Mouse (Mus musculus): ENCODE measurements around the gene Olfr497. TPM values are rescaled to one million over a fixed set of nuclear protein-coding genes. Genes with fewer than 3 reads are reported as not detected.

The Olfr497 gene
- polyA plus RNA-seq (2012; rRNA removed; ENCODE audit: low replicate concordance) = not detected in 2 replicates

GRCm38 (mm10) chr7:108420121-108420520, at the start of gene Olfr497:
Gene Olfr497, plus strand, starts transcription at chr7:108420421.

GRCm38 (mm10) chr7:108392867-108393266, 27.4 kb upstream of the Olfr497 start, which contains the start of gene Olfr495:
Gene Olfr495, plus strand, starts transcription at chr7:108393167.

GRCm38 (mm10) chr7:108465026-108465425, 44.8 kb downstream of the Olfr497 start, which contains the start of gene Olfr498:
Gene Olfr498, plus strand, starts transcription at chr7:108465326.

Other genes with a start within 250 kb of the Olfr497 start
- gene Olfr486, start 247.7 kb upstream of the Olfr497 start, polyA plus RNA-seq (2012; rRNA removed; ENCODE audit: low replicate concordance) = not detected in 2 replicates
- gene Olfr487, start 205.8 kb upstream of the Olfr497 start, polyA plus RNA-seq (2012; rRNA removed; ENCODE audit: low replicate concordance) = not detected in 2 replicates
- not detected in 2 replicates for gene Olfr488, start 162.1 kb upstream of the Olfr497 start, polyA plus RNA-seq (2012; rRNA removed; ENCODE audit: low replicate concordance)
- not detected in 2 replicates for gene Olfr490, start 131.5 kb upstream of the Olfr497 start, polyA plus RNA-seq (2012; rRNA removed; ENCODE audit: low replicate concordance)
- gene Olfr491, start 107.0 kb upstream of the Olfr497 start, polyA plus RNA-seq (2012; rRNA removed; ENCODE audit: low replicate concordance) = not detected in 2 replicates
- gene Olfr492, start 96.7 kb upstream of the Olfr497 start, polyA plus RNA-seq (2012; rRNA removed; ENCODE audit: low replicate concordance) = not detected in 2 replicates
- gene Olfr493, start 73.4 kb upstream of the Olfr497 start, polyA plus RNA-seq (2012; rRNA removed; ENCODE audit: low replicate concordance) = not detected in 2 replicates
- gene Olfr494, start 55.1 kb upstream of the Olfr497 start, polyA plus RNA-seq (2012; rRNA removed; ENCODE audit: low replicate concordance) = not detected in 2 replicates
- gene Olfr495, start 27.3 kb upstream of the Olfr497 start, polyA plus RNA-seq (2012; rRNA removed; ENCODE audit: low replicate concordance) = not detected in 2 replicates
- not detected in 2 replicates for gene Olfr498, start 44.9 kb downstream of the Olfr497 start, polyA plus RNA-seq (2012; rRNA removed; ENCODE audit: low replicate concordance)
- not detected in 2 replicates for gene Olfr502, start 104.6 kb downstream of the Olfr497 start, polyA plus RNA-seq (2012; rRNA removed; ENCODE audit: low replicate concordance)
- gene Olfr503, start 124.1 kb downstream of the Olfr497 start, polyA plus RNA-seq (2012; rRNA removed; ENCODE audit: low replicate concordance) = not detected in 2 replicates
- not detected in 2 replicates for gene Olfr504, start 145.4 kb downstream of the Olfr497 start, polyA plus RNA-seq (2012; rRNA removed; ENCODE audit: low replicate concordance)
- not detected in 2 replicates for gene Olfr506, start 190.4 kb downstream of the Olfr497 start, polyA plus RNA-seq (2012; rRNA removed; ENCODE audit: low replicate concordance)
- gene Olfr507, start 201.4 kb downstream of the Olfr497 start, polyA plus RNA-seq (2012; rRNA removed; ENCODE audit: low replicate concordance) = not detected in 2 replicates
- not detected in 2 replicates for gene Olfr508, start 209.6 kb downstream of the Olfr497 start, polyA plus RNA-seq (2012; rRNA removed; ENCODE audit: low replicate concordance)
- not detected in 2 replicates for gene Olfr509, start 231.5 kb downstream of the Olfr497 start, polyA plus RNA-seq (2012; rRNA removed; ENCODE audit: low replicate concordance)
- gene Olfr510, start 246.0 kb downstream of the Olfr497 start, polyA plus RNA-seq (2012; rRNA removed; ENCODE audit: low replicate concordance) = not detected in 2 replicates